Mouse (Mus musculus): ENCODE data around the gene Gtf3c2. TPM values are rescaled to one million over a fixed set of nuclear protein-coding genes. Genes with fewer than 3 reads are reported as not detected.

Gene Gtf3c2
- polyA plus RNA-seq, 1 experiment from 2014 or later: 77.7 TPM

DNA sequence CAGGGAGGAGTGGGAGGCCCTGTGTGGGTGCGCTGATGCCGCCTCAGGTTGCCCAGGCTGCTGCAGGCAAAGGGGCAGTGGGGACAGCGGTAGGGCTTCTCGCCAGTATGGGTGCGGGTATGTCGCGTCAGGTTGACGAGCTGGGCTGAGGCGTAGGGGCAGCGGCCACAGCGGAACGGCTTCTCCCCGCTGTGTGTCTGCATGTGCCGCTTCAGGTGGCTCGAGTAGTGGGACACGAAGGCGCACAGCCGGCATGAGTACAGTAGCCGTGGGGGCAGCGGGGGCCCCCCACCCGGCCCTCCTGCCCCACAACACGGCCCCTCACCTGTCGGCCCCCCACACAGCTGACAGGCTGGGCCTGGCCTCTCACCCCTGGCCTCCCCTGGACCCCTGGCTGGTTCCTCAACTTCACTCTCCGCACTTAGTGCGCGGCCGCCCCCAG, 20.4 kb upstream of the Gtf3c2 start:
- ATAC-seq (ENCODE audit: insufficient number of reproducible peaks, insufficient read depth, low FRiP score, low read depth): no peak
- Histone ChIP-seq H3K4me3 (ENCODE audit: low read depth, low read length) (no peak overlapping the region; the same call in 1 of the 2 replicates), H3K27ac (ENCODE audit: low read length) (no peak overlapping the region), H3K27me3 (ENCODE audit: control insufficient read depth, insufficient read depth, low read length) (no peaks in the 10 kb centered on the region), H3K9me3 (ENCODE audit: control insufficient read depth, low read depth, low read length) (peaks cover 5% of the 10 kb centered on the region), H3K4me1 (ENCODE audit: control insufficient read depth, insufficient read depth, low read length) (peaks cover 12% of the 10 kb centered on the region; the same call in 1 of the 2 replicates), H3K9ac (replicated peaks; ENCODE audit: low read depth, low read length) (no peak overlapping the region), H3K36me3 (ENCODE audit: control insufficient read depth, insufficient read depth, low read length) (peaks cover 68% of the 10 kb centered on the region), H3K4me2 (replicated peaks; ENCODE audit: low read depth, low read length) (peak overlapping the region; percentile 72; the same call in 1 of the 2 replicates)
- 90% methylated on average over 27 of the region's 27 CpGs for WGBS

DNA sequence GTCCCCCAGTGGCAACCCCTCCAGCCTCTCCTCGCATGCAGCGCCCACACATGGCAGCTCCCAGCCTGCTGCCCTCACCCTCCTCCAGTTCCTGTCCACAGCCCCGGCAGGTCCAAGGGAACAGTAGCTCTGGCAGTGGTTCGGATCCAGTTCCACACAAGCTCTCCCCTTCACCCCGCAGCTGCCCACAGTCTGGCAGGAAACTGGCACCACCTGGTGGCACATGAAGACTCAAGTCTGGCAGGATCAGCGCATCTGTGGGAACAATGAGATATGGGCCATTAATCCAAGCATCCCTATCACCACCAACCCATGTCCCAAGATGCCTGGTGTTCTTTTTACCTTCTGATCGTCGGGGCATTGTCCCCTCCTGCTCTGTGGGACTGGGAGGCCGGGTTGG, 19.9 kb upstream of the Gtf3c2 start:
- no peaks in the 10 kb centered on the region for H3K27me3 ChIP-seq (ENCODE audit: control insufficient read depth, insufficient read depth, low read length)
- peaks cover 72% of the 10 kb centered on the region for H3K36me3 ChIP-seq (ENCODE audit: control insufficient read depth, insufficient read depth, low read length)
- H3K9me3 ChIP-seq (ENCODE audit: control insufficient read depth, low read depth, low read length): peaks cover 5% of the 10 kb centered on the region
- H3K4me3 ChIP-seq (ENCODE audit: low read depth, low read length): no peak overlapping the region
- ATAC-seq (ENCODE audit: insufficient number of reproducible peaks, insufficient read depth, low FRiP score, low read depth): no peak
- no peak overlapping the region for H3K27ac ChIP-seq (ENCODE audit: low read length)
- no peak overlapping the region for H3K9ac ChIP-seq (replicated peaks; ENCODE audit: low read depth, low read length)
- H3K4me2 ChIP-seq (replicated peaks; ENCODE audit: low read depth, low read length): no peak overlapping the region
- H3K4me1 ChIP-seq (ENCODE audit: control insufficient read depth, insufficient read depth, low read length): peaks cover 12% of the 10 kb centered on the region; the same call in 1 of the 2 replicates
- 81% methylated on average over 9 of the region's 9 CpGs for WGBS

DNA sequence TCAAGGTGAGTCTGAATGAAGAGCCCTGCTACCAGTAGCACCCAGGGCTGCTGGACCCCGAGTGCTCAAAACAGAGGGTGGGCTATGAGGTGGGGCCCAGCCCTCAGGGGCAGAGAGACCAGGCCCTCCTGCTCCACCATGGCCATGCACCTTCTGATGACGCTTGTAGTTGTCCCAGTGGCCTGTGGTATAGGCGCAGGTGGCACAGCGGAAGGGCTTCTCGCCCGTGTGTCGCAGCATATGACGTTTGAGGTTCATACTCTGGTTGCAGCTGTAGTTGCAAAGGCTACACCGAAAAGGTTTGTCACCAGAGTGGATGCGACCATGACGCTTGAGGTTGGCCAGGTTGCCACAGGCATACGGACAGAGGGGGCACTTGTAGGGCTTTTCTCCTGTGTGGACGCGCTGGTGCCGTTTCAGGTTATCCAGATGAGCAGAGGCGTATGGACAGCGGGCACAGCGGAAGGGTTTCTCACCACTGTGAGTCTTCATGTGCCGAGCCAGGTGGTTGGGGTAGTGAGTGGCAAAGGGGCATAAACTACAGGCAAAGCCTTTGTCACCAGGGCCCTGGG, 19.5 kb upstream of the Gtf3c2 start:
- peaks cover 71% of the 10 kb centered on the region for H3K36me3 ChIP-seq (ENCODE audit: control insufficient read depth, insufficient read depth, low read length)

DNA sequence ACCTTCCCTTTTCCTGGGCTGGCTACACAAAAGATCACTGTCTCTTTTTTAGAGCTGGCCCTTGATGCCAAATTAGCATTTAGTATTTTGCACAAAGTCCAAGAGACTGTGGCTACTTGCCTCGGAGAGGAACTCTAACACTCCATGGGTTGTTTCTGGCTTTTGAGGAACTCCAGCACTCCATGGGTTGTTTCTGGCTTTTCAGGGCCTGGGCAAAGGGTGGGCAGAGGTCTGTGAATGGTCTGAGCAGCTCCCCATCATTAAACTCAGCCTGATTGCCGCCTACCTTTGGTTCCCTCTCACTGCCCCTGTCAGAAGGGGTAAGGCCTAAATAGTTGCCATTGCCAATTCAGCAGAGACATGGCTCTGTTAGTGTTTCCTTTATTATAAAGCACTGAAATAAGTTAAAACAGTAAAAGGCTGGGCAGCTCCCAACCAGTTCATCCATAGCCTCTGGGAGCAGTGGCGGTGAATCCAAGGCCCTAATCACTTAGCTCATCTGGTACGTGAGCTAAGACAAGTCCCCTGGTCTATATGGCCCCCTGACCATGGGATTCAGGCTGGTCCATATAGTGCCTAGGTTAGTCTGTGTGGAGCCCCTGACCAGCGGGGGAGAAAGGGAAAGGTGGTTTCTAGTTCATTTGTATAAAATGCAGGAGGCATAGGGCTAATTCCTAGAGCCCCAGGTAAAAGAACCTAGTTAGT, 18.8 kb upstream of the Gtf3c2 start:
- 81% methylated on average over 5 of the region's 5 CpGs for WGBS
- no peak overlapping the region for H3K9ac ChIP-seq (replicated peaks; ENCODE audit: low read depth, low read length)
- H3K4me3 ChIP-seq (ENCODE audit: low read depth, low read length): no peak overlapping the region
- peaks cover 5% of the 10 kb centered on the region for H3K9me3 ChIP-seq (ENCODE audit: control insufficient read depth, low read depth, low read length)
- no peaks in the 10 kb centered on the region for H3K27me3 ChIP-seq (ENCODE audit: control insufficient read depth, insufficient read depth, low read length)
- no peak overlapping the region for H3K27ac ChIP-seq (ENCODE audit: low read length)
- H3K4me1 ChIP-seq (ENCODE audit: control insufficient read depth, insufficient read depth, low read length): peaks cover 18% of the 10 kb centered on the region; the same call in 1 of the 2 replicates
- no peak for ATAC-seq (ENCODE audit: insufficient number of reproducible peaks, insufficient read depth, low FRiP score, low read depth)
- no peak overlapping the region for H3K4me2 ChIP-seq (replicated peaks; ENCODE audit: low read depth, low read length)
- H3K36me3 ChIP-seq (ENCODE audit: control insufficient read depth, insufficient read depth, low read length): peaks cover 69% of the 10 kb centered on the region

More for the DNA sequence above, 19.5 kb upstream of the Gtf3c2 start:
- Histone ChIP-seq H3K9me3 (ENCODE audit: control insufficient read depth, low read depth, low read length) (peaks cover 5% of the 10 kb centered on the region), H3K9ac (replicated peaks; ENCODE audit: low read depth, low read length) (no peak overlapping the region), H3K4me3 (ENCODE audit: low read depth, low read length) (no peak overlapping the region), H3K4me1 (ENCODE audit: control insufficient read depth, insufficient read depth, low read length) (peaks cover 13% of the 10 kb centered on the region; the same call in 1 of the 2 replicates), H3K4me2 (replicated peaks; ENCODE audit: low read depth, low read length) (no peak overlapping the region), H3K27ac (ENCODE audit: low read length) (no peak overlapping the region), H3K27me3 (ENCODE audit: control insufficient read depth, insufficient read depth, low read length) (no peaks in the 10 kb centered on the region)
- WGBS: 90% methylated on average over 19 of the region's 19 CpGs
- no peak for ATAC-seq (ENCODE audit: insufficient number of reproducible peaks, insufficient read depth, low FRiP score, low read depth)

DNA sequence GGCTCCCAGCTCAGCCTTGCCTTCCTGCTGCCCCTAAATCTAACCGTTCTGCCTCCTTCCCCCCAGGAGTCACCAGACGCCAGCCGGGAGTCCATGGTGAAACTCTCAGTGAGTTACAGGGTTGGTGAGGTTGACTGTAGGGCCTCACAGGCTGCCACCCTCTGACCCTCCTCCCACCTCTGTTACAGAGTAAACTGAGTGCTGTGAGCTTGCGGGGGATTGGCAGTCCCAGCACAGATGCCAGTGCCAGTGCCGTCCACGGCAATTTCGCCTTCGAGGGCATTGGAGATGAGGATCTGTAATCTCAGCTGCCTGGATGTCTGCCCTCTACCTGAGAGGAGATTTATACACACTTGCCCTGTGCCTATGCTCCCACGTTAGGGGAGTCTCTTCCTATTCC, 18.2 kb upstream of the Gtf3c2 start:
- peaks cover 5% of the 10 kb centered on the region for H3K9me3 ChIP-seq (ENCODE audit: control insufficient read depth, low read depth, low read length)
- 83% methylated on average over 9 of the region's 9 CpGs for WGBS
- no peak overlapping the region for H3K4me2 ChIP-seq (replicated peaks; ENCODE audit: low read depth, low read length)
- no peak overlapping the region for H3K4me3 ChIP-seq (ENCODE audit: low read depth, low read length)
- H3K9ac ChIP-seq (replicated peaks; ENCODE audit: low read depth, low read length): no peak overlapping the region
- no peak overlapping the region for H3K27ac ChIP-seq (ENCODE audit: low read length)
- H3K4me1 ChIP-seq (ENCODE audit: control insufficient read depth, insufficient read depth, low read length): peaks cover 18% of the 10 kb centered on the region; the same call in 1 of the 2 replicates
- H3K27me3 ChIP-seq (ENCODE audit: control insufficient read depth, insufficient read depth, low read length): no peaks in the 10 kb centered on the region
- H3K36me3 ChIP-seq (ENCODE audit: control insufficient read depth, insufficient read depth, low read length): peaks cover 65% of the 10 kb centered on the region
- no peak for ATAC-seq (ENCODE audit: insufficient number of reproducible peaks, insufficient read depth, low FRiP score, low read depth)

DNA sequence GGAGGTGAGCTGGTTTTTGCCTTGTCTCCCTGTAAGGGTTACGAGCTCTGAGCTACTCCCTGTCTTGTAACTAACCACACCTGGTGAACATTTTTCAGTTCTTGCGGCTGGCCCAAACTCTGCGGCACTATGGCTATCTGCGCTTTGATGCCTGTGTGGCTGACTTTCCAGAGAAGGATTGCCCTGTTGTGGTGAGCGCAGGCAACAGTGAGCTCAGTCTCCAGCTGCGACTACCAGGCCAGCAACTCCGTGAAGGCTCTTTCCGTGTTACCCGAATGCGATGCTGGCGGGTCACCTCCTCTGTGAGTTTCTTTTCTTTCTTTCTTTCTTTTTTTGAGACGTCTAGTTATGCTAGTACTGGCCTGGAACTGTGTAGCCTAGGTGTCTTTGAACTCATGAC, 17.1 kb upstream of the Gtf3c2 start:
- no peak for ATAC-seq (ENCODE audit: insufficient number of reproducible peaks, insufficient read depth, low FRiP score, low read depth)
- H3K4me1 ChIP-seq (ENCODE audit: control insufficient read depth, insufficient read depth, low read length): peaks cover 15% of the 10 kb centered on the region; the same call in 1 of the 2 replicates
- no peak overlapping the region for H3K4me3 ChIP-seq (ENCODE audit: low read depth, low read length)
- H3K27ac ChIP-seq (ENCODE audit: low read length): no peak overlapping the region
- H3K4me2 ChIP-seq (replicated peaks; ENCODE audit: low read depth, low read length): no peak overlapping the region
- no peak overlapping the region for H3K9ac ChIP-seq (replicated peaks; ENCODE audit: low read depth, low read length)
- WGBS: 90% methylated on average over 12 of the region's 12 CpGs
- H3K9me3 ChIP-seq (ENCODE audit: control insufficient read depth, low read depth, low read length): peaks cover 5% of the 10 kb centered on the region
- no peaks in the 10 kb centered on the region for H3K27me3 ChIP-seq (ENCODE audit: control insufficient read depth, insufficient read depth, low read length)
- H3K36me3 ChIP-seq (ENCODE audit: control insufficient read depth, insufficient read depth, low read length): peaks cover 60% of the 10 kb centered on the region

DNA sequence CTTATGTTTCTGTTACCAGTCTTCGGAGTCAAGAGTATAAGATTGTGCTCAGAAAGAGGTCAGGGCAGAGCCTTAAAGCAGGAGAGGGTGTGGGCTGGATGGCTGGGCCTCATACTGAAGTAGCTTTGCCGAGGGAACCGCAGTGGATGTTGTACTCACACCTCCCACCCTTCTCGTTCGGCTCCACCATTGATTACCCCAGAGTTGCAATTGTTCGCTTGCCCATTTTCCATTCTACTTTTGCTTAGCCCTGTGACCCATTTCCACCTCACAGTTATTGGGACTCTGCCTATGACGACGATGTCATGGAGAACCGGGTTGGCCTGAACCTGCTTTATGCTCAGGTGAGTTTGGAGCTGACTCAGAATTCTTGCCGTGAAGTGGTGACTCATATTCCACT, 16.3 kb upstream of the Gtf3c2 start:
- H3K9me3 ChIP-seq (ENCODE audit: control insufficient read depth, low read depth, low read length): peaks cover 5% of the 10 kb centered on the region
- no peak overlapping the region for H3K4me2 ChIP-seq (replicated peaks; ENCODE audit: low read depth, low read length)
- no peak overlapping the region for H3K4me3 ChIP-seq (ENCODE audit: low read depth, low read length)
- H3K27me3 ChIP-seq (ENCODE audit: control insufficient read depth, insufficient read depth, low read length): no peaks in the 10 kb centered on the region
- H3K36me3 ChIP-seq (ENCODE audit: control insufficient read depth, insufficient read depth, low read length): peaks cover 60% of the 10 kb centered on the region
- no peak overlapping the region for H3K27ac ChIP-seq (ENCODE audit: low read length)
- no peak for ATAC-seq (ENCODE audit: insufficient number of reproducible peaks, insufficient read depth, low FRiP score, low read depth)
- H3K4me1 ChIP-seq (ENCODE audit: control insufficient read depth, insufficient read depth, low read length): peaks cover 21% of the 10 kb centered on the region; the same call in 1 of the 2 replicates
- H3K9ac ChIP-seq (replicated peaks; ENCODE audit: low read depth, low read length): no peak overlapping the region
- 91% methylated on average over 10 of the region's 10 CpGs for WGBS

DNA sequence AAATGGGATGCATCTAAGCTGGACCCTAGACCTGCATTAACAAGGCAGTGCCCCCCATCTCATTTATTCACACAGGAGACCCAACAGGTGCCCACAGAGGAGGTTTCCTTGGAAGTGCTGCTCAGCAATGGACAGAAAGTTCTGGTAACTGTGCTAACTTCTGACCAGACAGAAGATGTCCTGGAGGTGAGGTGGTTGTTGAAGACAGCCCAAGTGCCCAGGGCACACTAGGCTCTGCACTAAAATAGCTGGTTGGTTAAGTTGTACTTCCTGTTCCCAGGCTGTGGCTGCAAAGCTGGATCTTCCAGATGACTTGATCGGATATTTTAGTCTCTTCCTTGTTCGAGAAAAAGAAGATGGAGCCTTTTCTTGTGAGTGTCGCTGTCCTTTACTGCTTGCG, 15.7 kb upstream of the Gtf3c2 start:
- no peak overlapping the region for H3K4me3 ChIP-seq (ENCODE audit: low read depth, low read length)
- peaks cover 5% of the 10 kb centered on the region for H3K9me3 ChIP-seq (ENCODE audit: control insufficient read depth, low read depth, low read length)
- 88% methylated on average over 4 of the region's 4 CpGs for WGBS

More for the DNA sequence above, 15.7 kb upstream of the Gtf3c2 start:
- no peak overlapping the region for H3K9ac ChIP-seq (replicated peaks; ENCODE audit: low read depth, low read length)
- H3K27ac ChIP-seq (ENCODE audit: low read length): no peak overlapping the region
- peaks cover 63% of the 10 kb centered on the region for H3K36me3 ChIP-seq (ENCODE audit: control insufficient read depth, insufficient read depth, low read length)
- peaks cover 18% of the 10 kb centered on the region; the same call in 1 of the 2 replicates for H3K4me1 ChIP-seq (ENCODE audit: control insufficient read depth, insufficient read depth, low read length)
- no peaks in the 10 kb centered on the region for H3K27me3 ChIP-seq (ENCODE audit: control insufficient read depth, insufficient read depth, low read length)
- no peak for ATAC-seq (ENCODE audit: insufficient number of reproducible peaks, insufficient read depth, low FRiP score, low read depth)
- no peak overlapping the region for H3K4me2 ChIP-seq (replicated peaks; ENCODE audit: low read depth, low read length)
